Mouse (Mus musculus) left cerebral cortex, adult 9 months (tissue): ENCODE data around the gene Vmn2r8.
"Not testable (repeated sequence)": the region's sequence is repeated elsewhere in the genome, so short reads cannot be mapped to it uniquely, and the experiment has no call there.

Experiments
- DNase-seq, 2 experiments: peaks; one replicate each; pipeline ENCODE4 v3.0.0; 2022; ENCODE audit warnings: low spot score in 2 of 2

Vmn2r8 gene

DNA sequence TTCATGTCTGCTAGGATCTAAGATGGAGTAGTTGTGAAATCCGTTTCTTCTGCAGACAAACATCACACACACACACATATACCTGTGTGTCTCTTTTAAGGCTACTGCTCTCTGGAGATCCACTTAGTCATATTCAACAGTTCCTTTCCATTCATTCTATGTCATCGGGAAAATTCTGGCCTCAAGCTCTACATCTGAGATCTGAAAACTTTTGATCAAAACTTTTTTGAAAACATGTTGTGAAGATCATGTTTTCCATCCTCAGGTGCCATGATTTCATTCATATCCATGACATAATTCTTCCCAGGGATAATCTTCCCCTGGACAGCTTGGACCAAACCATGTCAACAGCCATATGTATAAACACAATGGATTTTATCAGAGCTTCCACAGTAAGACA, at the start of gene Vmn2r8:
TSS of gene Vmn2r8 (minus strand) at position 101 of the 400 bp plus-strand sequence.
- DNase-seq: not testable (repeated sequence)

GRCm38 (mm10) chr5:108852501-108852900, 43.9 kb upstream of the Vmn2r8 start, which contains the start of gene Vmn2r9:
Vmn2r9 (minus strand) TSS chr5:108852601.
- DNase-seq: not testable (repeated sequence)

- DNase-seq: no peak
These were observed 40.8 kb upstream of the Vmn2r8 start for GRCm38 (mm10) chr5:108849466-108849865.

DNA sequence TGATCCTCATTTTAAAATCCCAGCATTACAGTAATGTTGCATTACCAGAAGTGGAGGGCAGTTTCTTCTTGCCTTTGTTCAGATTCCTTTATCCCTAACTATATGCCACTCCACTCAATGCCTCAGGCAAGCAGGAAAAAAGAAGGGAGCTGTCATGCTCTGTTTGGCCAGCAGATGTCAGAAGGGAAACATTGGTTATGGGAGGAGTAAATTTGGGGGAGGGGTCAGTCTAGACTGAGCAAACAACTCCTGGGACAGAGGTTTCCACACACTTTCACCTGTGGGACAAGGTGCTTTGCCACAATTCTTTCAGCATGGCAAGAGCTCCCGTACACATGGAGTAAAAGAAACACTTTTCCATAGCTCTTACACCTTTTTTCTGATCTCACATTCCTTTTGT, 27.5 kb upstream of the Vmn2r8 start:
- no peak for DNase-seq

GRCm38 (mm10) chr5:108823276-108823675, 14.6 kb upstream of the Vmn2r8 start:
- DNase-seq: no peak

DNA sequence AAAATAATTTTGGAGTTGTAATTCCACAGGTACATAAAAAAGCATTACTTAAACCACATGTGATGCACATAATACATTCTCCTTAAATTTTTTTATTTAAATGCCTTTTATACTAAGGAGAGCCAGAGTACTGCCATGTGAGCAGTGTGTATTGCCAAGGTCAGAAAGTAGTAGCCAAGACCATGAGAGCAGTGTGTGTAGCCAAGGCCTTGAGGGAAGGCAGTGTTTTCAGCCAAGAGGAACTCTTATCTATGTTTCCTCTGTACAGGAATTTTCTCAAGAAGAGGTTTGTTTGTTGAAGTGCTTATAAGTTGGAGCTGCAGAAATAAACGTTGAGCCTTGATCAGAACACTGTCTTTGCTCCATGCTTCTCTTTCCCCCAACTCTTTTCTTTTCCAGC, 5.0 kb downstream of the Vmn2r8 start:
- no peak for DNase-seq

DNA sequence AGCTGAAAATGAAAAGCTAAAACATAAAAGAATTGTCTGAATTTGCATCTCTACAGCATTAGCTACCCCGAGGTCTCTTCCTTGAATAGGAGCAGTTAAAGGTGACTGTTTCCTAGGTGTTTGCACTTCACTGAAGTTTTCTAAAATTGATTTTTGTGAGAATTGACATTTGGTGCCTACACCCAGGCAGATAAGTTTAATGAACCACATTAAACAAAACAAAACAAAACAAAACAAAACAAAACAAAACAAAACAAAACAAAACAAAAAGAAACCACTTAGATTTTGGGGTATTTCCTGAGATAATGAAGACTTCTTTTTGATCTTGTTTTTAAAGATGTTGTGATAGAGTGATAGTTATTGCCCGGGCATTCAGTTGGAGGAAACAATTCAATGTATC, 13.4 kb downstream of the Vmn2r8 start, which contains the start of gene Tmed11:
TSS of gene Tmed11 (minus strand) at position 101 of the 400 bp plus-strand sequence.
- DNase-seq: not testable (repeated sequence)

GRCm38 (mm10) chr5:108790385-108790784, 18.3 kb downstream of the Vmn2r8 start:
- not testable (repeated sequence) for DNase-seq

DNA sequence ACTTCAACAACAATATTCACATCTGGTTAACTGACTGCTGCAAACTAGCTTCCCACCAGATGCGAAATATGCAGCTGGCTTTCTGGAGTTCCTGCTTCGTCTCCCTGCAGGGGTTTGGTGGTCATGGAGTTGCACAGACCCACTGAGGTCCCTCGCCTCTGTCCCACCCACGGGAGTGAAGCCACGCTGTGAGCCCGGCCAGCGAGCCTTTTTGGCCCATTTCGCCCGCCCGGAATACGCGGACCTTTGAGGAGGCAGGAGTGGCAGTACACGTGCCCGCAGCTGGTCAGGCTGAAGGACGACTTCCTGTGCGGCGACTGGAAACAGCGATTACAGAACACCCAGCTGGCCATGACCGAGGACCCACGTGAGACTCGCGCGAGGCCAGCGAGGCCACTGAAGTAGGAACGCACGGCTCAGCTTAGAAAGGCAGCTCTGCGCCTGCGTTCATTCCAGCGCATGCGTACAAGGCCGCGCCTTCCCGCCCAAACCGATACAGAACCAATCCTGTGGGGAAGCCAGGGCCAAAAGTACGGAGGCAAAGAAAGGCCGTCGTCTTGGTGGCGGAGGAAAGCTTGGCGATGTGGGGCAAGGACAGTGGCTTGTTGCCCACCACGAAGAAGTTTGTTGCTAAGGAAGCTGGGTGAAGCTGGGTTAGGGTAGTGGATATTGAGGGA, 33.9 kb downstream of the Vmn2r8 start, which contains the start of gene Rnf212:
TSS of gene Rnf212 (minus strand) at position 353 of the 677 bp plus-strand sequence.
- no peak for DNase-seq

- no peak for DNase-seq
These were observed 48.6 kb downstream of the Vmn2r8 start for GRCm38 (mm10) chr5:108760002-108760401.

DNA sequence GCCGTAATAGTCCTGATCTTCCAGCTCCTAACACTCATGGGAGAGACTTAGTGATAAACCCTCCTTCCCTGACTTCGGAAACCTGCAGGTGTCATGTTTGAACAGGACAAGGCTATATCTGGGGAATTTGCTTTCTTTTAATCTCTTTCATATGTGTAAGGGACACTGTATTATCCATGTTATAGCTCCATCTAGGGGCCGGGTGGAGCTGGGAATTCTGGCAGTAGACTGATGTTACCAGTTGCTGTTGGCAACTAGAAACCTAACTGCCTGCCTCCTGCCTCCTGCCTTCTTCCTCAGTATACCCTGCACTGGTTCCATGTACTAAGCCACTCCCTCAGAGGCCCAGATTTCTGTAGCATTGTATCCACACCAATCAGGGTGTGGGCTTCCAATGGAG, 50.3 kb downstream of the Vmn2r8 start:
- DNase-seq: peak in 1 of 2 experiments; percentile 41

- DNase-seq: not testable (repeated sequence)
These were observed 57.4 kb downstream of the Vmn2r8 start for GRCm38 (mm10) chr5:108751258-108751657.

GRCm38 (mm10) chr5:108750328-108751210, 58.1 kb downstream of the Vmn2r8 start:
- no peak for DNase-seq

- no peak for DNase-seq
These were observed 64.0 kb downstream of the Vmn2r8 start for GRCm38 (mm10) chr5:108744629-108745028.

DNA sequence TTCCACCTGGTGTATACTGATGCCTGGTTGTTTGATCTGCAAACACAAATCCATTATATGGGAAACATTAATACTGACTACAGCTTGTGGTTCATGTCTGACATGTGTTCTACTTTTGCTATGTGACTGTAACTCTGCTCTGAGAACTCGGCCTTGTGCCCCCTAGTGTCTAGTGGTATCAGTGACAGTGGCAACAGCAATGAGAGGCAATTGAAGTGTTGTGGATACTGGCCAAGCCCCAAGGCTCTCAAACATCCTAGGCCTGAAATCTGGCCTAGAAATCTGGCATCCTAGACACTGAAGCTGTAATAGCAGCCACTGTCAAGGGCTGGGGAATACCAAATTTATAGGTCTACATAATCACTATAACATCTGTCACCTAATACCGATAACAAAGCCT, 64.8 kb downstream of the Vmn2r8 start:
- DNase-seq: no peak

- DNase-seq: no peak
These were observed 66.1 kb downstream of the Vmn2r8 start for GRCm38 (mm10) chr5:108742596-108742995.

- no peak for DNase-seq
These were observed 66.8 kb downstream of the Vmn2r8 start for GRCm38 (mm10) chr5:108741844-108742243.
